Mouse (Mus musculus): ENCODE measurements around the gene Glipr1l2.

- TF ChIP-seq CTCF (IDR thresholded peaks at IDR 0.05; ENCODE audit: extremely low read depth, insufficient read depth, low read length) (no peak), POLR2A (IDR thresholded peaks at IDR 0.05; ENCODE audit: extremely low read depth, insufficient read depth, low read length) (no peak)
Observed at GRCm38 (mm10) chr10:112138871-112139430, 55.8 kb downstream of the Glipr1l2 start.
